Mouse (Mus musculus): ENCODE results near the gene Vwa5b1. TPM values are rescaled to one million over a fixed set of nuclear protein-coding genes. Genes with fewer than 3 reads are reported as not detected.

Gene Vwa5b1
- total RNA-seq, 2 experiments from 2014 or later, result 0.18 to 0.30 TPM

GRCm38 (mm10) chr4:138525684-138526083 lies 110.0 kb downstream of the Vwa5b1 start:
- no peak for DNase-seq

- DNase-seq, result no peak
Observed at GRCm38 (mm10) chr4:138524769-138525168, 110.9 kb downstream of the Vwa5b1 start.

DNA sequence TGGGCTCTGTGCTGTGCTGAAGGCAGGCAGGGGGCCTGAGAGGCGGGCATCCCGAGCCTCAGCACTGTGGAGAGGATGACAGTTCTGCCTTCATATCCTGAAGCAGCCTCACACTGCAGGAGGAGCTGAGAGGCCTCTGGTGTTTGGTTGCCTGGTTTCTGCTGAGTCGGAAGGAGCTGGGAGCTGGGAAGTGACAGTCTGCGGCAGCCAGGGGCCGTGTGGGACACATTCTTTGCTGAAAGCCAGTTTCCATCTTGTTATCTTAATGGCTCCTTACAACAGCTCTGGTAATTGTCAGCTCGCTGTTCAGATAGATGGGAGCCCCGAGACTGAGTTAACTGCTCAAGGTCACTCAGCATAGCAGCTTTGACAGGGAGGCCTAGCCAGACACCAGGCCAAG lies 111.9 kb downstream of the Vwa5b1 start:
- no peak for DNase-seq

- DNase-seq, result no peak
Observed at GRCm38 (mm10) chr4:138522296-138522695, 113.4 kb downstream of the Vwa5b1 start.

- DNase-seq, result no peak
Observed at GRCm38 (mm10) chr4:138517153-138517789, 118.4 kb downstream of the Vwa5b1 start.

GRCm38 (mm10) chr4:138516448-138516847 lies 119.2 kb downstream of the Vwa5b1 start:
- no peak for DNase-seq

Other genes starting within 250 kb of the Vwa5b1 start
- gene Fam43b, start 239.4 kb downstream of the Vwa5b1 start, total RNA-seq (2021), result 1 to 10 TPM; 1.8 to 2.0 TPM
- gene Mul1, start 201.2 kb downstream of the Vwa5b1 start, total RNA-seq (2021), result 10 to 100 TPM; 54.7 to 56.9 TPM
- 10 to 100 TPM; 17.3 to 22.9 TPM for gene Camk2n1, start 181.6 kb downstream of the Vwa5b1 start, total RNA-seq (2021)
- not detected for gene Pla2g2c, start 88.9 kb upstream of the Vwa5b1 start, total RNA-seq (2021)
- gene Ubxn10, start 101.3 kb upstream of the Vwa5b1 start, total RNA-seq (2021), result under 1 TPM; 0.72 to 0.76 TPM
- 1 to 10 TPM; 8.9 to 9.0 TPM for gene Pla2g2f, start 121.7 kb upstream of the Vwa5b1 start, total RNA-seq (2021)
- 1 to 10 TPM; 2.9 to 3.7 TPM for gene Pla2g2d, start 139.9 kb upstream of the Vwa5b1 start, total RNA-seq (2021)
- 10 to 100 TPM in 1 of 2 experiments, 1 to 10 TPM in 1; 9.8 to 15.0 TPM for gene Pla2g5, start 227.6 kb upstream of the Vwa5b1 start, total RNA-seq (2021)
- not detected for gene Gm13030, start 238.1 kb upstream of the Vwa5b1 start, total RNA-seq (2021)
- gene Pla2g2e, start 242.1 kb upstream of the Vwa5b1 start, total RNA-seq (2021), result 1 to 10 TPM; 1.1 to 4.1 TPM